Mouse (Mus musculus) kidney, adult 2 months (tissue): ENCODE data around the gene Rsph3a. TPM values are rescaled to one million over a fixed set of nuclear protein-coding genes. Genes with fewer than 3 reads are reported as not detected.
"Not testable (repeated sequence)": the region's sequence is repeated elsewhere in the genome, so short reads cannot be mapped to it uniquely, and the experiment has no call there.

Experiments used
- DNase-seq: peaks from one replicate; pipeline ENCODE4 v3.0.0; 2021
- H3K27ac ChIP-seq: fragments of 200-500 bp; 2 replicates; pipeline ENCODE4 v1.5.1; 2012; ENCODE audit warnings: low read depth, low read length, control low read depth, inconsistent platforms; ENCODE audit not compliant: insufficient read depth
- H3K27me3 ChIP-seq: fragments of 200-500 bp; replicated peaks from 2 replicates; pipeline ENCODE4 v1.6.1; 2012; ENCODE audit warnings: mild to moderate bottlenecking, moderate library complexity, low read length, inconsistent platforms; ENCODE audit not compliant: control insufficient read depth, insufficient read depth
- H3K36me3 ChIP-seq: fragments of 200-500 bp; 2 replicates; pipeline ENCODE4 v1.6.1; 2012; ENCODE audit warnings: mild to moderate bottlenecking, moderate library complexity, low read length, inconsistent platforms; ENCODE audit not compliant: control insufficient read depth, insufficient read depth
- H3K4me1 ChIP-seq: fragments of 200-500 bp; 2 replicates; pipeline ENCODE4 v1.6.1; 2011; ENCODE audit warnings: low read length; ENCODE audit not compliant: control insufficient read depth, insufficient read depth
- H3K4me3 ChIP-seq: fragments of 200-500 bp; 2 replicates; pipeline ENCODE4 v1.5.1; 2011; ENCODE audit warnings: mild to moderate bottlenecking, low read depth, low read length, control low read depth; ENCODE audit not compliant: insufficient read depth
- CTCF ChIP-seq: fragments of 200-500 bp; conservative IDR thresholded peaks from 2 replicates; pipeline ENCODE4 v1.5.1; 2011; ENCODE audit warnings: low read depth, mild to moderate bottlenecking, control low read depth, low read length, moderate library complexity, mixed read lengths; ENCODE audit not compliant: insufficient read depth, insufficient read length
- POLR2A ChIP-seq: fragments of 200-500 bp; IDR thresholded peaks from one replicate; pipeline ENCODE4 v1.6.1; 2011; ENCODE audit warnings: low read depth, low read length, control low read depth
- WGBS: fragments of 180-500 bp; shearing (Covaris S2); methylation state at CpG from one replicate; pipeline ENCODE4 v1.1.7; 2018; 5-methylcytosine and 5-hydroxymethylcytosine counted together
- polyA plus RNA-seq: library from polyadenylated mRNA; depleted of rRNA; stranded (reverse); fragments of >200 nt; gene quantifications from 2 replicates; pipeline ENCODE4 v1.2.3, GENCODE M21; 2012

Gene Rsph3a
- polyA plus RNA-seq, 1 experiment: 85.9 TPM

DNA sequence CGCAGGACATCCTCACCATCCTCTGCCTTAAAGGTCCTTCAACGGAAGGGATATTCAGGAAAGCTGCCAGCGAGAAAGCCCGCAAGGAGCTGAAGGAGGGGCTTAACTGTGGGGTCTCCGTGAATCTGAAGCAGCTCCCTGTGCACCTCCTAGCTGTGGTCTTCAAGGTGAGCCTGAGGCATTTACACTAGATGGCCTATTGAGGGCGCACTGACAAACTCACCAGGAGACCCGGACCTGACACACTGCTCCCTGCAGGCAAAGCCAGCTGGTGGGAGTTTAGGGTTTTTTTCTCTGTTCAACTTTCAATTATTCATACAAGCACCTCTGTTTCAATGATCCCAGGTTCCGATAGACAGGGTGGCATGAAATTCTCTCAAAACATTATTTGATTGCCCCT lies 16.1 kb upstream of the Rsph3a start:
- 52% methylated on average over 8 of the region's 8 CpGs for WGBS
- no peaks in the 10 kb centered on the region for H3K4me1 ChIP-seq
- no peaks in the 10 kb centered on the region for H3K27me3 ChIP-seq

GRCm38 (mm10) chr17:7931096-7931990 lies 14.1 kb upstream of the Rsph3a start:
- Histone ChIP-seq H3K27me3 (no peaks in the 10 kb centered on the region), H3K36me3 (no peaks in the 10 kb centered on the region), H3K4me1 (no peaks in the 10 kb centered on the region), H3K27ac (no peak overlapping the region), H3K4me3 (no peak overlapping the region)
- no peak for DNase-seq
- TF ChIP-seq POLR2A: no peak
- TF ChIP-seq CTCF: no peak
- 79% methylated on average over 13 of the region's 13 CpGs for WGBS

More for the DNA sequence above, 16.1 kb upstream of the Rsph3a start:
- no peak for TF ChIP-seq POLR2A
- TF ChIP-seq CTCF: 0 out of 2 replicates have a peak, but pooled peaks have one; percentile 23
- DNase-seq: no peak
- no peaks in the 10 kb centered on the region for H3K36me3 ChIP-seq
- H3K4me3 ChIP-seq: no peak overlapping the region
- no peak overlapping the region for H3K27ac ChIP-seq

- not testable (repeated sequence) for H3K27me3 ChIP-seq, H3K4me1 ChIP-seq, H3K27ac ChIP-seq, H3K36me3 ChIP-seq, DNase-seq, H3K4me3 ChIP-seq
- WGBS: 62% methylated on average over 7 of the region's 8 CpGs
These were observed 13.3 kb upstream of the Rsph3a start for GRCm38 (mm10) chr17:7932121-7932520.

GRCm38 (mm10) chr17:7939640-7940039 lies 5.8 kb upstream of the Rsph3a start:
- no peak overlapping the region for H3K4me3 ChIP-seq
- no peak overlapping the region for H3K27ac ChIP-seq
- WGBS: 45% methylated on average over 8 of the region's 8 CpGs
- peak; percentile 47 for TF ChIP-seq CTCF
- no peak for TF ChIP-seq POLR2A
- no peaks in the 10 kb centered on the region for H3K27me3 ChIP-seq
- DNase-seq: peak; percentile 22
- no peaks in the 10 kb centered on the region for H3K36me3 ChIP-seq
- H3K4me1 ChIP-seq: no peaks in the 10 kb centered on the region

- not testable (repeated sequence) for H3K27ac ChIP-seq, H3K4me1 ChIP-seq, H3K36me3 ChIP-seq, DNase-seq, H3K27me3 ChIP-seq
- H3K4me3 ChIP-seq: peak overlapping the region; percentile 94
- under 1% methylated on average over 19 of the region's 27 CpGs for WGBS
These were observed 726 bp downstream of the Rsph3a start for GRCm38 (mm10) chr17:7946053-7946627.

DNA sequence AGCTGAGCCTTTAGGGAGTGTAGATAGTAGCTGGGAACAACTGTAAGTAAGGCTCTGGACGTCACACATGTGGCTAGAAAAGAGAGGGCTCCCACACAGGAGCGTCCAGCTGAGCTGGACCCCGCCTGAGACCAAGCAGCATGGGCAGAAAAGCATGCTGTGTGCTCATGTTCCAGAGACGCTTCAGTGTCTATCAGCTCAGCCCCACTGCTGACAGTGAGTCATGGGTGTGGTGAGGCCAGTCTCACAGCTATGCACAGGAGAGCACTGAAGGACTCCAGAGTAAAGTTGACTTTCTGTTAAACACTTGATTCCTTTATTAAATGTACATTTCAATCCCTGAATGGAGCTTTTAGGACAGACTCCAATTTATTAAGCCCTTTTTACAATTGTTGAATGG lies 5.9 kb downstream of the Rsph3a start:
- H3K4me3 ChIP-seq, H3K27me3 ChIP-seq, DNase-seq, H3K4me1 ChIP-seq, H3K27ac ChIP-seq, H3K36me3 ChIP-seq: not testable (repeated sequence)
- WGBS: no CpG with 5 or more reads among the region's 4 CpGs

GRCm38 (mm10) chr17:7957242-7957641 lies 11.8 kb downstream of the Rsph3a start:
- H3K36me3 ChIP-seq, H3K4me3 ChIP-seq, H3K27ac ChIP-seq, H3K27me3 ChIP-seq, DNase-seq, H3K4me1 ChIP-seq: not testable (repeated sequence)
- 97% methylated on average over 9 of the region's 9 CpGs for WGBS

DNA sequence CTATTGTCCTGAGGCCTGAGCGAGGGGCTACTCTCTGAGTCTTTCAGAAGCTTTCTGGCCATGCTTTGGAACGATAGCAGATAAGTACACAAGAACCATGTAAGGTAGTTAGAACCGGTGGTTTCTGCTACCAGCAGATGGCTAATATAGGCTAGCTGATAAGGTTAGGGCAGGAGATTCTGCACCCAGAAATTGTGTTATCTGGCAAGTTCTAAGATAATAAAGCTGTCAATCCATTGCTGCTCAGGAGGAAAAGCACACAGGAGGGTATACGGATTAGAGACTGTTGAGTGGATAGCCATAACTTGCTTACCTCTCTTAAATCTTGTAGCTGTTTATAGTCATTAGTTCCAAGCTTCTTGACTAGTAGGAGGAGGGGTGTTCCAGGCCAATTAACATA lies 17.9 kb downstream of the Rsph3a start:
- not testable (repeated sequence) for DNase-seq, H3K36me3 ChIP-seq, H3K27ac ChIP-seq, H3K4me1 ChIP-seq, H3K4me3 ChIP-seq, H3K27me3 ChIP-seq
- WGBS: 90% methylated on average over 4 of the region's 4 CpGs

GRCm38 (mm10) chr17:7964398-7964797 lies 19.0 kb downstream of the Rsph3a start:
- WGBS: 88% methylated on average over 2 of the region's 2 CpGs

DNA sequence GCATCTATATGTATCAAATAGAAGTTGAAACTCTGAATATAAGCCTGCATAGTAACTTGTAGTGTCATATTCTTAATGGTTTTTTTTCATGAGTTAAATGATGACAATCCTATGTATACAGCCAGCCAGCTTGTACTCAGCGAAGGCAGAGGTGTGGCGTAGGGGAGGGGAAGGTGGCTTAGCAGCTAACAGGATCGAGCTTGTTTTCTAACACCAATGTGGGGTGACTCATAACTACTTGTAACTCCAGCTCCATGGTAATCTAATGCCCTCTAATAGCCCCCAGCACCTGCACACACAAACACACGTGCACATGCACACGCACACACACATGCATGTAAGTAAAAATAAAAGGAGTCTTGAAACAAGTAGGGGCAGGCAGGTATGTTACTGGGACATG lies 23.1 kb downstream of the Rsph3a start:
- not testable (repeated sequence) for H3K27me3 ChIP-seq, H3K27ac ChIP-seq, H3K36me3 ChIP-seq, H3K4me1 ChIP-seq, H3K4me3 ChIP-seq, DNase-seq
- WGBS: 66% methylated on average over 3 of the region's 5 CpGs

More at GRCm38 (mm10) chr17:7964398-7964797, 19.0 kb downstream of the Rsph3a start:
- H3K4me1 ChIP-seq, H3K36me3 ChIP-seq, H3K27ac ChIP-seq, H3K4me3 ChIP-seq, H3K27me3 ChIP-seq, DNase-seq: not testable (repeated sequence)

DNA sequence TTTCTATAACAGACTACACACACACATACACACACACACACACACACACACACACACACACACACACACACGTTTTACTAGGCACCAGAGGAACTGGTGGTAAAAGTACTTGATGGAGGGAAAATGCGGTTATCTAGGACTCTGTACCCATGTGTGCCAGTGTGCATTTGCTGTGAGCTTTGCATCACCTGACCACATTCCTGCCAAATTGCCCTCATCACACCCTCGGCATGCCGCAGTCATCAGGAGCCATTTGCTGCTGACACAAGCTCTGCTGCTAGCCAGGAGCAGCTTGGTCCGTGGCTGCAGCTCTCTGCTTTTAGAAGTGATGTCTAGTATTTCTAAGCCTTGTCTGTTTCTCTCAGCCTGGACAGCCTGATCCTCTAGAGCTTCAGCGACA lies 24.4 kb downstream of the Rsph3a start:
- H3K27me3 ChIP-seq, H3K36me3 ChIP-seq, DNase-seq, H3K4me1 ChIP-seq, H3K27ac ChIP-seq, H3K4me3 ChIP-seq: not testable (repeated sequence)
- WGBS: 16% methylated on average over 2 of the region's 6 CpGs
